Mouse (Mus musculus) CH12.LX (cell line): ENCODE results near the gene Kmt2a. TPM values are rescaled to one million over a fixed set of nuclear protein-coding genes. Genes with fewer than 3 reads are reported as not detected.

Experiments
- DNase-seq: peaks from one replicate; pipeline ENCODE4 v3.0.0-alpha.2; 2013; ENCODE audit errors: extremely low read depth
- H3K27ac ChIP-seq: 2 replicates; pipeline ENCODE4 v1.5.1; 2012; ENCODE audit warnings: low read depth, mild to moderate bottlenecking, control low read depth, moderate library complexity; ENCODE audit not compliant: insufficient read depth
- H3K27me3 ChIP-seq: replicated peaks from 2 replicates; pipeline ENCODE3; 2012; ENCODE audit warnings: inconsistent platforms
- H3K36me3 ChIP-seq, 2 experiments: replicated peaks in 1 of 2; 2 replicates each; pipeline versions ENCODE3 to v1.6.1; 2012; ENCODE audit warnings: inconsistent platforms in 1 of 2, low read length in 1 of 2, mild to moderate bottlenecking in 1 of 2, mixed read lengths in 1 of 2, moderate library complexity in 1 of 2; ENCODE audit not compliant: control insufficient read depth in 1 of 2, insufficient read depth in 1 of 2
- H3K4me1 ChIP-seq, 2 experiments: 2 replicates each; pipeline ENCODE4 v1.6.1; 2012; ENCODE audit warnings: inconsistent platforms in 1 of 2, moderate library complexity in 1 of 2; ENCODE audit not compliant: insufficient read depth in 2 of 2, control insufficient read depth in 1 of 2
- H3K4me2 ChIP-seq: 2 replicates; pipeline ENCODE4 v1.6.1; 2012; ENCODE audit warnings: low read depth, mild to moderate bottlenecking, control low read depth; ENCODE audit not compliant: poor library complexity, insufficient read depth, severe bottlenecking
- H3K4me3 ChIP-seq, 3 experiments: fragments of 150-350 bp in 1 of 3; sonication (generic) in 1 of 3; replicated peaks in 1 of 3; 2 replicates each; pipeline versions ENCODE3 to v1.5.1; 2011 to 2012; ENCODE audit warnings: low read depth in 2 of 3, low read length in 2 of 3, mild to moderate bottlenecking in 2 of 3, moderate library complexity in 2 of 3, control low read depth in 1 of 3, improper control_type of control experiment in 1 of 3, inconsistent platforms in 1 of 3, mixed read lengths in 1 of 3; ENCODE audit not compliant: poor library complexity in 1 of 3
- H3K79me2 ChIP-seq: replicated peaks from 2 replicates; pipeline ENCODE4 v1.6.1; 2012; ENCODE audit warnings: mild to moderate bottlenecking, moderate library complexity; ENCODE audit not compliant: control insufficient read depth, poor library complexity, insufficient read depth, severe bottlenecking; ENCODE audit errors: extremely low read depth
- H3K9ac ChIP-seq: 2 replicates; pipeline ENCODE4 v1.6.1; 2012; ENCODE audit warnings: low read depth, mild to moderate bottlenecking, control low read depth, moderate library complexity; ENCODE audit not compliant: insufficient read depth
- H3K9me3 ChIP-seq: replicated peaks from 2 replicates; pipeline ENCODE3; 2012; ENCODE audit warnings: low read length, inconsistent platforms, mixed read lengths
- BHLHE40 ChIP-seq: IDR thresholded peaks from 2 replicates; pipeline ENCODE4 v1.6.1; 2011; ENCODE audit warnings: mild to moderate bottlenecking, low read depth, low read length, improper control_type of control experiment
- CHD2 ChIP-seq: IDR thresholded peaks from 2 replicates; pipeline ENCODE4 v1.6.1; 2011; ENCODE audit warnings: low read length, improper control_type of control experiment
- ELF1 ChIP-seq: IDR thresholded peaks from 2 replicates; pipeline ENCODE4 v1.6.1; 2014; ENCODE audit warnings: low read depth, mild to moderate bottlenecking, inconsistent platforms, low read length, improper control_type of control experiment
- EP300 ChIP-seq: IDR thresholded peaks from 2 replicates; pipeline ENCODE4 v1.6.1; 2011; ENCODE audit warnings: low read length, improper control_type of control experiment
- JUN ChIP-seq: IDR thresholded peaks from 2 replicates; pipeline ENCODE4 v1.6.1; 2011; ENCODE audit warnings: low read depth, mild to moderate bottlenecking, low read length, improper control_type of control experiment, moderate library complexity; ENCODE audit not compliant: insufficient read depth
- JUND ChIP-seq: conservative IDR thresholded peaks from 2 replicates; pipeline ENCODE4 v1.6.1; 2011; ENCODE audit warnings: low read depth, low read length, improper control_type of control experiment
- KAT2A ChIP-seq: IDR thresholded peaks from 2 replicates; pipeline ENCODE4 v1.6.1; 2012; ENCODE audit warnings: low read length, improper control_type of control experiment, inconsistent platforms; ENCODE audit not compliant: insufficient replicate concordance
- MAX ChIP-seq: IDR thresholded peaks from 2 replicates; pipeline ENCODE4 v1.6.1; 2011; ENCODE audit warnings: low read length, improper control_type of control experiment
- MAZ ChIP-seq: IDR thresholded peaks from 2 replicates; pipeline ENCODE4 v1.6.1; 2012; ENCODE audit warnings: low read depth, mild to moderate bottlenecking, inconsistent platforms, low read length, improper control_type of control experiment, moderate library complexity
- MYC ChIP-seq: IDR thresholded peaks from 2 replicates; pipeline ENCODE4 v1.6.1; 2011; ENCODE audit warnings: low read depth, mild to moderate bottlenecking, improper control_type of control experiment, low read length
- NELFE ChIP-seq: IDR thresholded peaks from 2 replicates; pipeline ENCODE4 v1.6.1; 2011; ENCODE audit warnings: low read depth, low read length, improper control_type of control experiment
- PAX5 ChIP-seq: IDR thresholded peaks from 2 replicates; pipeline ENCODE4 v1.6.1; 2012; ENCODE audit warnings: low read length, inconsistent platforms, mixed read lengths
- POLR2AphosphoS2 ChIP-seq: IDR thresholded peaks from 2 replicates; pipeline ENCODE4 v1.6.1; 2011; ENCODE audit warnings: low read depth, low read length, improper control_type of control experiment
- RAD21 ChIP-seq: IDR thresholded peaks from 2 replicates; pipeline ENCODE4 v1.6.1; 2011; ENCODE audit warnings: low read depth, mild to moderate bottlenecking, low read length, improper control_type of control experiment, moderate library complexity
- SIN3A ChIP-seq: IDR thresholded peaks from 2 replicates; pipeline ENCODE4 v1.6.1; 2012; ENCODE audit warnings: low read length, improper control_type of control experiment, inconsistent platforms
- SMC3 ChIP-seq: IDR thresholded peaks from 2 replicates; pipeline ENCODE4 v1.6.1; 2011; ENCODE audit warnings: low read depth, low read length, improper control_type of control experiment
- TCF12 ChIP-seq: IDR thresholded peaks from 2 replicates; pipeline ENCODE4 v1.6.1; 2014; ENCODE audit warnings: low read depth, mild to moderate bottlenecking, inconsistent platforms, low read length, improper control_type of control experiment
- UBTF ChIP-seq: IDR thresholded peaks from 2 replicates; pipeline ENCODE4 v1.6.1; 2012; ENCODE audit warnings: low read depth, mild to moderate bottlenecking, inconsistent platforms, low read length, improper control_type of control experiment, moderate library complexity
- ZKSCAN1 ChIP-seq: IDR thresholded peaks from 2 replicates; pipeline ENCODE4 v1.6.1; 2012; ENCODE audit warnings: low read depth, inconsistent platforms, low read length, improper control_type of control experiment, borderline replicate concordance
- ZMIZ1 ChIP-seq: IDR thresholded peaks from 2 replicates; pipeline ENCODE4 v1.6.1; 2012; ENCODE audit warnings: low read depth, mild to moderate bottlenecking, inconsistent platforms, low read length, improper control_type of control experiment
- ZNF384 ChIP-seq: IDR thresholded peaks from 2 replicates; pipeline ENCODE4 v1.6.1; 2012; ENCODE audit warnings: low read depth, low read length, improper control_type of control experiment, inconsistent platforms
- dilution Hi-C: fragments of 300-500 bp; cut with MboI; formaldehyde crosslinking; loops from 2 replicates; pipeline ENCODE4 v1.14.3; 2020; ENCODE audit warnings: low sequenced_read_pairs; ENCODE audit not compliant: extremely low pct_unique_long_range_greater_than_20kb, extremely low pct_ligation_motif_present
- in situ Hi-C: fragments of 300-500 bp; cut with MboI; formaldehyde crosslinking; loops from 3 replicates; pipeline ENCODE4 v1.14.3; 2019; ENCODE audit warnings: low sequenced_read_pairs, low pct_ligation_motif_present, low pct_unique_long_range_greater_than_20kb, mixed read lengths
- polyA plus RNA-seq: library from polyadenylated mRNA; unstranded; fragments of >175 nt; gene quantifications from 2 replicates; pipeline ENCODE4 v1.2.1, GENCODE M21; 2012; ENCODE audit warnings: low read depth; ENCODE audit not compliant: insufficient read length
- total RNA-seq, 2 experiments: library from RNA; depleted of rRNA; stranded (reverse); fragments of 300-350 nt in 1 of 2; fragments of >200 nt in 1 of 2; gene quantifications; 2 replicates each; pipeline ENCODE4 v1.2.3; 2012 to 2014

The Kmt2a gene
- total and polyA plus RNA-seq, 3 experiments = 2.5 to 21.3 (median 7.2) TPM

GRCm38 (mm10) chr9:44807141-44807540, 74.0 kb downstream of the Kmt2a start:
- Histone ChIP-seq H3K27ac (no peak overlapping the region), H3K27me3 (no peaks in the 10 kb centered on the region)
- DNase-seq = no peak
- dilution Hi-C loops = no loop called here
- TF ChIP-seq JUND (no peak), SMC3 (no peak), UBTF (no peak), MYC (no peak), ELF1 (no peak), MAX (no peak), NELFE (no peak), BHLHE40 (no peak), RAD21 (no peak), TCF12 (no peak)
- TF ChIP-seq, all 38 proteins: peak for 0
- in situ Hi-C loops = no loop called here
- H3K4me1 ChIP-seq = peaks cover 0 to under 1% of the 10 kb centered on the region in 2 experiments; a peak in 1 of 4 replicates
- H3K4me2 ChIP-seq = no peak overlapping the region
- no peak overlapping the region for H3K4me3 ChIP-seq
- H3K79me2 ChIP-seq = no peaks in the 10 kb centered on the region
- no peak overlapping the region for H3K9ac ChIP-seq
- no peaks in the 10 kb centered on the region for H3K9me3 ChIP-seq
- H3K36me3 ChIP-seq = peaks cover 68 to 76% of the 10 kb centered on the region in 2 experiments

DNA sequence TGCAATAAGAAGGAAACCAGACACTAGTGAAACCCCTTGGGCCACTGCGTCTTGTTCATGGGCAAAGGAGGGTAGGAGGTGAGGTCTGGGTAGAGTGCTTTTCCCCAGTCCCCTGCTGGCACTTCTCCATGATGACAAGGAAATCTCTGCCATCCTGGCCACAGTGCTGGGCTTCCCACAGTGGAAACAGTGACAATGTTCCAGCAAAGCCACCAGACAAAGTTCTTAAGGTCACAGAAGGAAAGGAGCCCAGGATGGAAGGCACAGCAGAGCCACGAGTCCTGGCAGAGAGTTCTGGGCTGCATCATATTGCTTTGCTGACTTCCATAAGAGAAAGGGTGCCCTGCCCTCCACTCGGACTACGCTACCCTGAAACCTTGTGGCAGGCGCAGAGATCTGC, 75.6 kb downstream of the Kmt2a start:
- H3K4me3 ChIP-seq = no peak overlapping the region
- in situ Hi-C loops (no loop called here), dilution Hi-C loops (no loop called here)
- H3K9ac ChIP-seq = no peak overlapping the region
- H3K36me3 ChIP-seq = peaks cover 55 to 61% of the 10 kb centered on the region in 2 experiments
- no peak for TF ChIP-seq SIN3A
- TF ChIP-seq POLR2AphosphoS2 = no peak
- TF ChIP-seq CHD2 = no peak
- TF ChIP-seq JUN = no peak
- TF ChIP-seq EP300 = no peak
- no peak for TF ChIP-seq PAX5
- TF ChIP-seq ZMIZ1 = no peak
- TF ChIP-seq MYC = no peak
- no peak for TF ChIP-seq ZNF384
- TF ChIP-seq KAT2A = no peak
- no peak for TF ChIP-seq JUND
- TF ChIP-seq MAZ = no peak
- TF ChIP-seq ZKSCAN1 = no peak
- H3K79me2 ChIP-seq = no peaks in the 10 kb centered on the region
- no peaks in the 10 kb centered on the region for H3K27me3 ChIP-seq
- H3K4me2 ChIP-seq = no peak overlapping the region
- no peak overlapping the region for H3K27ac ChIP-seq
- DNase-seq = no peak
- H3K9me3 ChIP-seq = no peaks in the 10 kb centered on the region
- peaks cover 0 to 17% of the 10 kb centered on the region in 2 experiments; a peak in 2 of 4 replicates for H3K4me1 ChIP-seq
